Mouse (Mus musculus) bone marrow, adult 2 months (tissue): ENCODE measurements at regions not wholly inside any gene's neighbourhood (a gene's known extent, or its start where the extent isn't known, plus 50 kb on each side); places are given as distances from the start of the nearest gene placed in this dataset.

Experiments
- H3K27ac ChIP-seq: fragments of 200-500 bp; 2 replicates; pipeline ENCODE4 v1.5.1; 2012; ENCODE audit warnings: low read depth, mild to moderate bottlenecking, control low read depth, inconsistent platforms, low read length; ENCODE audit not compliant: control insufficient read depth, poor library complexity, insufficient read depth
- H3K4me1 ChIP-seq: fragments of 200-500 bp; 2 replicates; pipeline ENCODE4 v1.6.1; 2011; ENCODE audit warnings: low read length; ENCODE audit not compliant: control insufficient read depth, insufficient read depth
- H3K4me3 ChIP-seq: fragments of 200-500 bp; replicated peaks from 2 replicates; pipeline ENCODE3; 2011; ENCODE audit warnings: mild to moderate bottlenecking, low read depth, low read length, control low read depth; ENCODE audit not compliant: control insufficient read depth
- CTCF ChIP-seq: fragments of 200-500 bp; IDR thresholded peaks from 2 replicates; pipeline ENCODE4 v1.5.1; 2011; ENCODE audit warnings: low read length, control low read depth; ENCODE audit not compliant: control insufficient read depth, insufficient read depth
- POLR2A ChIP-seq: fragments of 200-500 bp; IDR thresholded peaks from 2 replicates; pipeline ENCODE4 v1.6.1; 2011; ENCODE audit warnings: low read depth, mild to moderate bottlenecking, control low read depth, low read length, borderline replicate concordance; ENCODE audit not compliant: control insufficient read depth
- WGBS: fragments of 180-500 bp; shearing (Covaris S2); methylation state at CpG from one replicate; pipeline ENCODE4 v1.1.7; 2018; 5-methylcytosine and 5-hydroxymethylcytosine counted together

- H3K4me1 ChIP-seq, result no peaks in the 10 kb centered on the region
- H3K4me3 ChIP-seq, result no peak overlapping the region
- no peak for TF ChIP-seq CTCF
- 76% methylated on average over 3 of the region's 3 CpGs for WGBS
- no peak overlapping the region for H3K27ac ChIP-seq
Observed at GRCm38 (mm10) chr13:52771518-52771917, 158.0 kb downstream of the Auh start.

- no peaks in the 10 kb centered on the region for H3K4me1 ChIP-seq
- no peak overlapping the region for H3K4me3 ChIP-seq
- no peak for TF ChIP-seq CTCF
- TF ChIP-seq POLR2A, result no peak
- no peak overlapping the region for H3K27ac ChIP-seq
- 74% methylated on average over 4 of the region's 4 CpGs for WGBS
Observed at GRCm38 (mm10) chr13:52772081-52772480, 157.4 kb downstream of the Auh start.

- Histone ChIP-seq H3K4me3 (no peak overlapping the region), H3K4me1 (no peaks in the 10 kb centered on the region), H3K27ac (no peak overlapping the region)
- TF ChIP-seq POLR2A, result no peak
- TF ChIP-seq CTCF, result no peak
- 42% methylated on average over 6 of the region's 6 CpGs for WGBS
Observed at GRCm38 (mm10) chr13:52777396-52778034, 152.0 kb downstream of the Auh start.

- H3K4me3 ChIP-seq, result no peak overlapping the region
- H3K4me1 ChIP-seq, result no peaks in the 10 kb centered on the region
- no peak overlapping the region for H3K27ac ChIP-seq
- no peak for TF ChIP-seq POLR2A
- TF ChIP-seq CTCF, result no peak
- WGBS, result 69% methylated on average over 4 of the region's 4 CpGs
Observed at GRCm38 (mm10) chr13:52778848-52779247, 150.6 kb downstream of the Auh start.
